Mouse (Mus musculus): ENCODE results near the gene 1700022I11Rik. TPM values are rescaled to one million over a fixed set of nuclear protein-coding genes. Genes with fewer than 3 reads are reported as not detected.
A peak's percentile ranks its signal among the peaks of the same experiment; 100 is the strongest.
"Not testable (repeated sequence)": the region's sequence is repeated elsewhere in the genome, so short reads cannot be mapped to it uniquely, and the experiment has no call there.

1700022I11Rik gene
- total RNA-seq, 2 experiments from 2014 or later, result not detected

DNA sequence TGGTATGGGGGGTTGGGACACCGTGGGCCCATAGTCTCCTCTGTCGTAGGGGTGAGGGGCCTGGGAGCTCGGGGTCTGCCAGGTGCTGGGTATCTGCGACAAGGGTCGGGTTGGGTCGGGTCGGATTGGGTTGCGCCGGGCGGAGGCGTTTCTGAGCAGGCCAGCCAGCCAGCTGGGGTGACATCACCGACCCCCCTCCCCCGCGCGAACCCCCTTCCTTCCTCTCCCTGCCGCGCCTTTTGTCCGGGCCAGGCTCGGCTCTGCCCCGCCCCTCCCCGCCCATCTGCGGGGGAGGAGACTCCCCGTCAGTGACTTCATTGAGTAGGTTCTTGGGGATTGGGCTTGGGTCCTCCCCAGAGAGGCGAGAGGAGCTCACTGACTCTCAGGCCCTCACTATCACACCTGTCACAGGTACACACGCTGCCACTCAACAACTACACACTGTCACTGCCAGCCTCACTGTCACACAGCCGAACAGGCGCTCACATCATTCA lies 19.3 kb upstream of the 1700022I11Rik start:
- DNase-seq (ENCODE audit: low spot score in 2 of 2), result peak; percentile 84 to 93
- intact Hi-C loops (cut with DNase I), result no loop called here

DNA sequence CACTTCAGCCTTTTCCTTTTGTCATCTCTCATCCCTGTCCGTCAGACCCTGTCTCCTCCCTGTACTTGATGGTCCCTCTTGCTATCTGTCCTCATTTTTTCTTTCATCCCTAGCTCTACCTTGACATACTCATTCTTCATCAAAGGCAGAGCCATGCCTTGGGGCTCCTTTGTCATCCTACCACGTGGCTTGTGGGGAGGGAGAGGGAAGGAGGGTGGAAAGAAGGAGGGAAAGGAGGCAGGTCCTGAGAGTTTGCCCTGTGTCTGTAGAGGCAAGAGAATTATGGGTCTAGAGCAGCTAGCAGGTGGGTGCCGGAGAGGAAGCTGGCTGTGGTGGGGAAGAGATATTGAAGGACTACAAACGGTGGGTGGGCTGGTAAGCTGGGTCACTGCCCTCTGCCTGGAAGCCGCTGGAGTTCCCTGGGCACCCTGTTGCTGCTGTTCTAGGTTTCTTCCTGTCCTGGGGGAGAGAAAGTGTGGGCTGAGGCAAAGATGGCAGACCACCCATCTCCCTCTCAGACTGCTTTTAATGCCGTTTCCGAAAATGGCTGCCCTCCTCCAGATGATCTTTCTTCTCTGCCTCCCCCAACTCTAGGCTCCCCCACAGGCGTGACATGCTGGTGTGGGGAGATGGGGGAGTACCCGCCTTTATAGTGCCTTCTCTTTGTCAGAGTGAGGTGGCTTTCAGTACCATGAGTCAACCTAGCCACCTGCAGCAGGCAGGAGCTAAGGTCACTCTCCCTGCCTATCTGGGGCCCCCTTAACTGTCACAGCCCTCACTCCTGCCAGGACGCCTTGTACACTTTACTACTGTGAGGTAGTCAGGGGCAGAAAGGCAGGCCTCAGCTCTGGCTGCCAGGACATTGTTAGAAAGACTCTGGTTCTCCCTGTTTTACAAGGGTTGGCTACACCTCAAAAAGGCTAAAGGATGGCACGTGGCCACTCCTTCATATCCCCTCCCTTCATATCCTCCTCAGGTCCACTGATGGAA lies 17.9 kb upstream of the 1700022I11Rik start:
- intact Hi-C loops (cut with DNase I), result no loop called here
- peak in 1 of 2 experiments; percentile 20 for DNase-seq (ENCODE audit: low spot score in 2 of 2)

DNA sequence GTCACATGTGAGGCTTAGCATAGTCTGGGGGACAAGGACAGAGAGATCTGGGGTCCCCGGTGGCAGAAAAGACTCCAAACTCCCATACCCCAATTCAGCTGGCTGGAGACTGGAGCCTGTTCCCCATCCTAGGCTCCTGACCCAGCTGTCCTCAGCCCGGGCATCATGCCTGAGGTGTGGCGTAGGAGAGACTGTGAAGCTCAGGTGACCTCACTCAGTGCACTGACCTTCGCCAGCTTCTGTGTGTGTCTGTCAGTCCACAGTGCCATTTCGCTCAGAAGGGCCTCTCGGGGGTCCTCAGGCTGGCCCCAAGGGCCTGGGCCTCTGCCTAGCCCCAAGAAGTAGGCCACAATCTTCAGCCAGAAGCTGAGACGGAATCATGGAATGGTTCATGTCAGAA lies 16.8 kb upstream of the 1700022I11Rik start:
- peak in 1 of 2 experiments; percentile 25 for DNase-seq (ENCODE audit: low spot score in 2 of 2)
- intact Hi-C loops (cut with DNase I), result no loop called here

DNA sequence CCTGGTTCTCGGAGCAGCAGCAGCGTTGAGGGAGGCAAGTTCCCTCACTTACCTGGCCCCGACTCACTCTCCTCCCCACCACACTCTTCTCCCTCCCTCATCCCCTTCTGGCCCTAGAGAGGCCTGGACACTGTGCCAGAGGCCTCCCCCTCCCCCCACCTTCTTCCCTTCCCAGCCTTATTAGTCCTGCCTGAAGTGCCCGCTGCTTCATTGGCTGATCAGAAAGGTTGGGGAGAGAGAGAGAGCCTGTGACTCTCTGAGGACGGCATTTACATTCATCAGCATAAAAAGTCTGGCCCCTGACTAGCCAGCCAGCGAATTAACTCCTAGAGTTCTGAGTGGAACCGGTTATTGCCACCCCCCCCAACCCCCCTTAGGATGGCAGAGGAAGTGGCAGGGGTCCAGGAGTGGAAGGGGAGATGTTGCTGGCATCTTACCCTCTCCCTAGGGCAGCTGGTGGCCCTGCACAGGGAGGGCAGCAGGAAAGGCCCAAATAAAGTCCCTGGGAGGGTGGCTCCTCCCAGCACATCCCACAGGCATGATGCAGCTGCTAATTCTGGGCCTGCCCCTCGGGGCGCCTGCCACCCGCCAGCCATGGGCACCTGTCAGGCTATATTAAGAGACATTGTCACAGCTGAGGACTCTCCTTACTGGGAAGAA lies 15.8 kb upstream of the 1700022I11Rik start:
- peak; percentile 41 to 78 for DNase-seq (ENCODE audit: low spot score in 2 of 2)
- intact Hi-C loops (cut with DNase I), result no loop called here

DNA sequence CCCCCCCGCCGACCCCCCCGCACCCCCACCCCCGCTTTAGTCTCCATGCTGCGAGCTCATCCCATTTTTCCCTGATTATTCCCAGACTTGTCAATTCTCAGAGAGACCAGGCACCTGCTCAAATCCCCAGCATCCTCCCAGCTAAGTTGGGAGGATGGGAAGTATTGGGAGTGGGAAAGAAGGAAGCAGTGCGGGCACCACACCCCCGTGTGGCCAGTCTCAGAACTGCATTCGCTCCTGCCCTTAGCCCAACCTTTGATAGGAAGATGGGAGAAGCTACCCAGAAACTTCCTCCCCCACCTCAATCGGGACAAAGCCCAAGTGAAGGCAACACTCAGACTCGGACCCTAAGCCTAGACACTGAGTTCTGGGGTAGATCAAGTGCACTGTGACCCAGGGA lies 15.1 kb upstream of the 1700022I11Rik start:
- intact Hi-C loops (cut with DNase I), result no loop called here
- DNase-seq (ENCODE audit: low spot score in 2 of 2), result peak; percentile 81 to 86

DNA sequence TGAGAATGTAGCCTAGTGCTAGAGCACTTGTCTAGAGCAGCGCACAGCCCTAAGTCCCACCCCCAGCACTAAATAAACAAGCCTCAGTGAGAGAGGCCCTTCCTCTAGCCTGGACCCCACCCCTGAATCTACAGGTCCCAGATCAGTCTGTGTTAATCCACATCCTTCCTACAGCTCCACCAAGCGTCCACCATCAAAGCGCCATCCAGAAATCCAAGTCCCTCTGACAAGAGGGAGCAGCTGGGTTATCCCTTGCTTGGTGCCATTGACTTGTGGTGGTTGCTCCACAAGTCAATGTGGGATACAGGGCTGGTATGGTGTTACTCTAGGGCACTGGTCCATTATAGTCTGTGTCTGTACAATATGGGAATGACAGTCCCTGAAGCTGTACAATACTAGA lies 14.2 kb upstream of the 1700022I11Rik start:
- intact Hi-C loops (cut with DNase I), result no loop called here
- DNase-seq (ENCODE audit: low spot score in 2 of 2), result no peak

DNA sequence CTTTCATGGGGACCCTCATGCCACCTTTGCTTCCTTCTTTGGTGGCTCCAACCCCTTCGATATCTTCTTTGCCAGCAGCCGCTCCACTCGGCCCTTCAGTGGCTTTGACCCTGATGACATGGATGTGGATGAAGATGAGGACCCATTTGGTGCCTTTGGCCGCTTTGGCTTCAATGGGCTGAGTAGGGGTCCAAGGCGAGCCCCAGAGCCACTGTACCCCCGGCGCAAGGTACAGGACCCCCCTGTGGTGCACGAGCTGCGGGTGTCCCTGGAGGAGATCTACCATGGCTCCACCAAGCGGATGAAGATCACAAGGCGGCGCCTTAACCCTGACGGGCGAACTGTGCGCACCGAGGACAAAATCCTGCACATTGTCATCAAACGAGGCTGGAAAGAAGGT lies 12.8 kb upstream of the 1700022I11Rik start:
- no peak for DNase-seq (ENCODE audit: low spot score in 2 of 2)
- intact Hi-C loops (cut with DNase I), result no loop called here

DNA sequence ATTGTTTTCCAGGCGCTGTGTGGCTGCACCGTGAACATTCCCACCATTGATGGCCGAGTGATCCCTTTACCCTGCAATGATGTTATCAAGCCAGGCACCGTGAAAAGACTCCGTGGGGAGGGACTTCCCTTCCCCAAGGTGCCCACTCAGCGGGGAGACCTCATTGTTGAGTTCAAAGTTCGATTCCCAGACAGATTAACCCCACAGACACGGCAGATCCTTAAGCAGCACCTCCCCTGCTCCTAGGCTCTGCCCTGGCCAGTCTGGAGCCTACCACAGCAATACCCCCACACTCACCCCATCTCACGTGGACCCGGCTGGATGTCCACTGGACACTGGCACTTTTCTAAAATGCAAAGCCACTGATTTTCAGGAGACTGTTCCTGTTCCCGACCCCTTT lies 12.1 kb upstream of the 1700022I11Rik start:
- intact Hi-C loops (cut with DNase I), result no loop called here
- no peak for DNase-seq (ENCODE audit: low spot score in 2 of 2)

DNA sequence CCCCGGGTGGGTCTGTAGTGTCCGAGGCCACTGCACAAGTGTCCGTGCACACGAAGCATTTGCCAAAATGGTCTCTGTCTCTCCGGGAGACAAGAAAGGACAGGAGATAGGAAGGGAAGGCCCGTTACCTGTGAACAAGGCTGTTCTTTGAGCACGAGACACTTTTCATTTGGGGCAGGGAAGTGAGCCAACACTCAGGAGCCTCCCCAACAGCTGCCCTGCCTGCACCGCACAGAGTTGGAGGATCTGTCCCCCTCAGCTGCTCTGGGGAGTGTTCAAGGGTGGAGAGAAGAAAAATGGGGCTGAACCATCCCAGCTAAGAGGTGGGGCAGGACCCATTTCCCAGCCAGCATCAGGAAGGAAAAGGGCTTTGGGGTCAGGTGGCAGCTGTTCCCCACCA lies 11.4 kb upstream of the 1700022I11Rik start:
- DNase-seq (ENCODE audit: low spot score in 2 of 2), result no peak
- intact Hi-C loops (cut with DNase I), result no loop called here

DNA sequence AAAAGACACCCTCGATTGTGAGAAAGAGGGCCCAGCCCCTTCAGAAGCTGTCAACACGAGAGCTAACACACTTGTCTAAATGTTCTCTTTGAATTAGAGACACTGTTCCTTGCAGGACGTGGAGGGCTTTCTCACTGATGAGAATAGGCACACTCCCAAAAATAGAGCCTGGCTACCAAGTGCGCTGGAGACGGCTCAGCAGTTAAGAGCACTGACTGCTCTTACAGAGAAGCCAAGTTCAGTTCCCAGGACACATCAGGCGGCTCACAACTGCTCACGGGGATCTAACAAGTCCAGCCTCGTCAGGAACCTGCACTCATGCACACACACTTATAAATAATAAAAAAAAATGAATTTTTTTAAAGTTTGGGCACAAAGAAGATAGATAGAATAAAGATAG lies 10.5 kb upstream of the 1700022I11Rik start:
- peak in 1 of 2 experiments; percentile 20 for DNase-seq (ENCODE audit: low spot score in 2 of 2)
- intact Hi-C loops (cut with DNase I), result no loop called here

DNA sequence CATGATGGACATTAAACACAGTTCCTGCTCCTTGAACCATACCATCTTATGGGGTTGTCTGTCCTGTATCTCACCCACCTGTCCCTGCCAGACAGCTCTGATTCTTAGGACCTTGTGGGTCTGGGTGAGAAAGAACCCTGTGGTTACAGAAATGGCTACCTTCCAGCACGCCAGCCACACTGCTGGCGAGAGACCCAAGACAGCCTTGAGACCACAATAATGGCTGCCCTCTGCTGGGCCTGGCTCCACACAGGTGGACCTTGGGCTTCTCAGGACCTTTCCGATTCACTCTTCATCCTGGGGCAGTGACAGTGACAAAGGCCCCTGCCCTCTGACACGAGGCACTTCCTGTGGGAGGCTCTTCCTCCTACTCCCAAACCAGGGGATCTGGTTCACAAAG lies 10.0 kb upstream of the 1700022I11Rik start:
- intact Hi-C loops (cut with DNase I), result no loop called here

DNA sequence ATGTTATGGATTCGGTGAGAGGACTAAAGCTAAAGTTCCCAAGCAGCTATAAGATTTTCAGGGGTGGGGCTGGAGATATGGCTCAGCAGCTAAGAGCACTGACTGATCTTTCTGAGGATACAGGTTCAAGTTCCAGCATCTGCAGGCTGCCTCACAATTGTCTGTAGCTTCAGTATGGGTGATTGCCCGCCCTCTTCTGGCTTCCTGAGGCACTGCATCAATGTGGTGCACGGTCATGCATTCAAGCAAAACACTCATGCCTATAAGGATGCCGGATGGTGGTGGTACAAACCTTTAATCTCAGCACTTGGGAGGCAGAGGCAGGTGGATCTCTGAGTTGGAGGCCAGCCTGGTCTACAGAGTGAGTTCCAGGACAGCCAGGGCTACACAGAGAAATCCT lies 7.8 kb upstream of the 1700022I11Rik start:
- DNase-seq (ENCODE audit: low spot score in 2 of 2), result peak; percentile 63 to 85
- intact Hi-C loops (cut with DNase I), result loop anchor here (1.0 kb wide), 1 partner anchor 84 kb away; no protein-coding TSS in a partner anchor

More for the DNA sequence above, 10.0 kb upstream of the 1700022I11Rik start:
- DNase-seq (ENCODE audit: low spot score in 2 of 2), result no peak

DNA sequence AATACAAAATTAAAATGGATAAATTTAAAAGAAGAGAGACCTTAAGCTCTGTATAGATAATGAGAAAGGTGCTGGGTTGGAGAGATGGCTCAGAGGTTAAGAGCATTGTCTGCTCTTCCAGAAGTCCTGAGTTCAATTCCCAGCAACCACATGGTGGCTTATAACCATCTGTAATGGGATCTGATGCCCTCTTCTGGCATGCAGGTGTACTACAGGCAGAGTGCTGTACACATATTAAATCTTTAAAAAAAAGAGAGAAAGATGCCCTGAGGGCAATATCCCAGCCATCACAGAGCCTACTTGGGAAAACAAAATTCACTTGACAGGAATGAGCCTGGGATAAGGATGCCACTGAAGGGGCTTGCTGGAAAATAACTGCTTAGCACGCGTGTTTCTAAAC lies 5.9 kb upstream of the 1700022I11Rik start:
- intact Hi-C loops (cut with DNase I), result no loop called here
- DNase-seq (ENCODE audit: low spot score in 2 of 2), result no peak

DNA sequence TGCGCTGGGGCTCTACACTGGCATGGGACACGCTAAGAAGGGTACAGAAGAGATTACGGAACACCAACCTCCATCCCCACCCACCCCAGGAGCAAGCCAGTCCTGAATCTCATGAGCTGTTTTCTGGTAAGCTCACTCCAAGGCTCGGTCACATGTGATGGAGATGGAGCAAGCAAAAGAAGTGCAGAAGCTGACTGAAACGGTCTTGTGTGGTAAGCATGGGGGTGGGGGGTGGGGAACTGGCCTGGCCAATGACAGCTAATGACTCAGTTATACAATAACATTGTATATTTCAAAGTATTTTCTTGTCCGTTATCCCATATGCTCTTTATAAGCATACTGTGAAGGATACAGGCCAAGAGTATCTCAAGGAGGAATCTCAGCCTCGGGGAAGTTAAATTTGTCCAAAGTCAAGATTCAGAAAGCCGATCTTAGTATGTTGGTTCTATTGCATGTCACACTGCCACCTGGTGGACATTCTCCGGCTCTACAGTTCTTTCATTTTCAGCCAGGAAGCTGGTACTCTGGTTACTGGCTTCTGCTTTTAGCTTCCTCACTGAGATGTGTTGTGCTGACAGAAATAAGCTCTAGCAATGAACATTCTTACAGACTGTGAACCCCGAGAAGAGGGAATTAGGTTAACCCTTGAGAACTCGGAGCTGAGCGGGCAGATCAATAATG lies 4.2 kb upstream of the 1700022I11Rik start:
- peak; percentile 64 to 83 for DNase-seq (ENCODE audit: low spot score in 2 of 2)
- intact Hi-C loops (cut with DNase I), result no loop called here

DNA sequence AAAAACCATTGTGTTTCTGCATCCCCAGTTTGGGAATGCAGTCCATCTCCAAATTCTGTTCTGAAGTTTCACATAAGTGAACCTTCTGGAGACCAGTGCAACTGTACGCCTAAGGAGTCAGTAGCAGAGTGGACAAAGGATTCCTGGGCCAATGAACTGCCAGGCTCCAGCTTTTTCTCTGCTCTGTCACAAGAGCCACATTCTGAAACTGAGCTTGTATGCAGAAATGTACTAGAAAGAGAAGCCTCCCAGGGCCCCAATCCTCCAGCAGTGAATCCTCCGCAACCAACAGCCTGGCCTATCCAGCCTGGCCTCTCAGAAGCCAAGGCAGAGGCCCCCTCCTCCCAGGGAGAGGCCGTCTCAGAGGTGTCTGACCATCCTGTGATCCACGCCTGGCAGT lies 3.5 kb downstream of the 1700022I11Rik start:
- intact Hi-C loops (cut with DNase I), result no loop called here
- no peak for DNase-seq (ENCODE audit: low spot score in 2 of 2)

DNA sequence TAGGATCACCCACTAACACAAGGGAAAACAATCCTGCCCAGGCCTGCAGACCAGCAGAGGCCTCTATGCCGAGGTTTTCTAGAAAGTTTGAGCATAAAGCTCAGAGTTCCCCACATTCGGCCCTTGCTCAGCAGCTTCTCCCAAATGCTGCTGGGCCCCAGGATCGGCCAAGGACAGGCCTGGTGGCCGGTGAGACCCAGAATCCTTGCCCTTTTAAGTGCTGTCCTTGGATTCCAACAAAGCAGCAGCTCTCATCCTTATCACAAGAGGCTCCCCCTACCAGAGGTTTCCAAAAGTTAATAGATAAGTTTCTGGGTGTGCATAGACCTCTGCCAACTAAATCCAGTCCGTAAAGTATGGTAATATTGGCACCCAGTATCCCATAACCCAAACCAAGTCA lies 4.5 kb downstream of the 1700022I11Rik start:
- no peak for DNase-seq (ENCODE audit: low spot score in 2 of 2)
- intact Hi-C loops (cut with DNase I), result no loop called here

DNA sequence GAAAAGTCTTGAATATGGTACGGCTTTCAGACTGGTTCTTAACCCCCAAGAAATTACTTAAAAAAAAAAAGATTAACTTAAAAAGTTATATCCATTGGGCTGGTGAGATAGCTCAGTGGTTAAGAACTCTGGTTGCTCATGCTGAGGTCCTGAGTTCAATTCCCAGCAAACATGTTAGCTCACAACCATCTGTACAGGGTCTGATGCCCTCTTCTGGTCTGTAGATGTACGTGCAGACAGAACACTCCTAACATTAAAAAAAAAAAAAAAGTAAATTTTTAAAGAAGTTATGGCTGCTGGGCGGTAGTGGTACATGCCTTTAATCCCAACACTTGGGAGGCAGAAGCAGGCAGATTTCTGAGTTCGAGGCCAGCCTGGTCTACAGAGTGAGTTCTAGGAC lies 8.7 kb downstream of the 1700022I11Rik start:
- no peak for DNase-seq (ENCODE audit: low spot score in 2 of 2)
- intact Hi-C loops (cut with DNase I), result no loop called here

DNA sequence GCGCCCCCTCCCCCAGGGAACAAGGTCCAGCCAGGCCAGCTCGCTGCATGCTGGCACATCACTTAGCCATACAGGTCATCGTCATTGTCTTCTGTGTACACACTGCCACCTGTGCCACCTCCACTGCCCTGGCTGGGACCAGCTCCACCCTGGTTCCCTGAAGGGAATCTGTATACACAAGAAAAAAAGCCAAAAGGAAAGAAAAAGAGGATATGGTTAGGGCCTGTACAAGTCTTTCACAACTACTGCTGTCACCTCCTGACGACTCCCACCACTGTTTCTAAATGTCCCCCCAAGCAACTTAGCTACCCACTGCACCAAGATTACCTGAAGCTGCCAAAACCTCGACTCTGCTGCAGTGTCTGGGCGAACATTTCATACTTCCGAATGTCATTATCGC lies 11.1 kb downstream of the 1700022I11Rik start:
- DNase-seq (ENCODE audit: low spot score in 2 of 2); intact Hi-C loops (cut with DNase I): not testable (repeated sequence)

DNA sequence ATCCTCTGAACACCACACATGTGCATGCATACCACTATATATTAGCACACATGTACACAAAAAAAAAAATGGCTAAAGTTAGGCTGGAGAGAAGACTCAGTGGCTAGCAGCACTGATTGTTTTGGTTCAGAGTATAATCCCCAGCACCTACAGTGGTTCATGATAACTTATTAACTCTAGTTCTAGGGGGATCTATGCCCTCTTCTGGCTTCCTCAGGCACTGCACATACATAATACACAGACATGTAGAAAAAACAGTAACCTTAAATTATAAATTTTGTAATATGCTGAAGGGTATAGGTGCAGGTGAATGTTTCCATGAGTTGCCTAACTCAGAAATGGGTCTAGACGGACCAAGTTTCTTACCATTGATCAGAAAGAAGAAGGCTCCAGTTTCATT lies 18.9 kb downstream of the 1700022I11Rik start:
- intact Hi-C loops (cut with DNase I), result no loop called here
- DNase-seq (ENCODE audit: low spot score in 2 of 2), result no peak

DNA sequence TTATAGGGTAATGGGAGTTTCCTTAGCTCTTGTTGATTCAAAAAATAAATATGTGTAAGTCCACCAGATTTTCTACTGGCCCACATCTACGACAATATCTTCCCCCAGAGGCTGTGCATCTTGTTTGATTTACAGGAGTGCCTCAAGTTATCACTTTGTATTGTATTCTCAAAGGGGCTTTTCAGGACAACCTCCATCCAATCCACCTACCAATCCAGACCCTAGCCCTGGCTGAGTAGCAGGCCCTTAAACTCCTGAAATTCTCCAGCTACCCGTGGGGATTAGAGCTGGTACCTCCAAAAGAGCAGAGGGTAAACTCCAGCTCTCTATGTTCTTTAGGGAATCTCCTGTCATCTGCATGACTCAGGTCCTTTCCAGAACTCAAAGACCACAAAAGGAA lies 28.6 kb downstream of the 1700022I11Rik start:
- intact Hi-C loops (cut with DNase I), result no loop called here
- no peak for DNase-seq (ENCODE audit: low spot score in 2 of 2)
